Mouse (Mus musculus) kidney, adult 2 months (tissue): Measurements from ENCODE around the gene Pdcd1.
"Not testable (repeated sequence)": the region's sequence is repeated elsewhere in the genome, so short reads cannot be mapped to it uniquely, and the experiment has no call there.

Experiments
- CTCF ChIP-seq: fragments of 200-500 bp; conservative IDR thresholded peaks from 2 replicates; pipeline ENCODE4 v1.5.1; 2011; ENCODE audit warnings: low read depth, mild to moderate bottlenecking, control low read depth, low read length, moderate library complexity, mixed read lengths; ENCODE audit not compliant: insufficient read depth, insufficient read length
- POLR2A ChIP-seq: fragments of 200-500 bp; IDR thresholded peaks from one replicate; pipeline ENCODE4 v1.6.1; 2011; ENCODE audit warnings: low read depth, low read length, control low read depth

DNA sequence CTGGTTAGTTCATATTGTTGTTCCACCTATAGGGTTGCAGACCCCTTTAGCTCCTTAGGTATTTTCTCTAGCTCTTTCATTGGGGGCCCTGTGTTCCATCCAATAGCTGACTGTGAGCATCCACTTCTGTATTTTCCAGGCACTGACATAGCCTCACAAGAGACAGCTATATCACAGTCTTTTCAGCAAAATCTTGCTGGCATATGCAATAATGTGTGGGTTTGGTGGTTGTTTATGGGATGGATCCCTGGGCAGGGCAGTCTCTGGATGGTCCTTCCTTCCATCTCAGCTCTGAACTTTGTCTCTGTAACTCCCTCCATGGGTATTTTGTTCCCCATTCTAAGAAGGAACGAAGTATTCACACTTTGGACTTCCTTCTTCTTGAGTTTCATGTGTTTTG is 5.9 kb upstream of the Pdcd1 start:
- not testable (repeated sequence) for TF ChIP-seq CTCF, POLR2A
